Mouse (Mus musculus) CD4-positive, CD25-positive, alpha-beta regulatory T cell, adult 4 months (primary cell): ENCODE results near the gene C9. TPM values are rescaled to one million over a fixed set of nuclear protein-coding genes. Genes with fewer than 3 reads are reported as not detected.
A peak's percentile ranks its signal among the peaks of the same experiment; 100 is the strongest.

Experiments used
- ATAC-seq: one replicate; pipeline ENCODE4 v1.8.0; 2017
- polyA plus RNA-seq, 2 experiments: library from polyadenylated mRNA; unstranded; fragments of 100-300 nt; shearing (Covaris generic); gene quantifications; one replicate each; pipeline ENCODE4 v1.2.1; 2017

Gene C9
- polyA plus RNA-seq, 2 experiments from 2014 or later, result not detected

GRCm38 (mm10) chr15:6483561-6483960 is 38.4 kb downstream of the C9 start:
- no peak for ATAC-seq

GRCm38 (mm10) chr15:6492386-6492785 is 47.3 kb downstream of the C9 start:
- ATAC-seq, result no peak

DNA sequence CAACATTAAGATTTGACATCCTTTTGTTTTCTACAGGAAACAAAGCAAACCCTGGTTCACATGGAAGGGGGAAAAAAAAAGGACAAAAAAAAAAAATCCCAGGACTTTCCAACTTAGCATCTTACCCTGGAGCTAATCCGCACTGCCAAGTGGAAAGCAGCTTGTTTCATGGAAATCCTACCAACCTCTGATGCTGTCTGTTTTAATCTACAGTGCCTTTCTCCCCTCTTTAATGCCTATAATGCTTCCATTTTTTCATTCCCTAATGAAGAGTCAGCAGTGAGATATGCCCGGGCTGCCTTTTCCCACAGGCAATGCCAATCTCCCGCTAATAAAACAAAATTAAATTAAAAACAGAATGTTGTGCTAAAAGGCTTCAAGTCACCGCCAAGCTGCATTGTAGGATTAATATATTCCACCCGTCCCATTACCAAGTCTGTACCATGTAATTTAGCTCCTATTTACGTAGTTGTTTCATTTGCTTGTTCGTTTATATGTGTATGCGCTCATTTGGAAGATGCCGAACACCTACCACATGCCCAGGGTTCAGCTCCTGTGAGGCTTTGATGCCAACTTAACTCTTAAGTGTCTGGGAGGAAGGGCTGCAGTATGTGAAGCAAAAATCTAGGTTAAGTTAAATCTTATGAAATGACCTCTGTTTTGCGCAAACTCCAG is 53.4 kb downstream of the C9 start:
- no peak for ATAC-seq

DNA sequence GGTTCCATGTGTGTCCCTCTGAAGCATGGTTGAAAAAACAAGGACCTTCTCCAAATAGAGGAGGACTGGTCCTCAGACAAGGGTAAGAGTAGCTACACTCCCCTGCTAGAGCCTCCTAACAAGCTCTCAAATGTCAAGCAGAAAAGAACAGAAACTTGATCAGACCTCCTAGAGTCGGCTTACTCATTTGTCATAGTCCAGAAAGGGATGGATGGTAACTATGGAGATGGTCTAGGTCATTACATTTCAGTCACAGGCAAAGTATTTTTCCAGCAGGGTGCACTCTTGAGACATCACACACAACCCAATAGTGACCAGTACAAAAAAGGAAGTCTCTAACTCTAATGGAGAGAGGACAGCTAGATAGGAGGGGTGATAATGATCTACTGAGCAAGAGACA is 55.7 kb downstream of the C9 start:
- ATAC-seq, result peak; percentile 62

- ATAC-seq, result no peak
These were observed 72.4 kb downstream of the C9 start for GRCm38 (mm10) chr15:6517525-6517924.

DNA sequence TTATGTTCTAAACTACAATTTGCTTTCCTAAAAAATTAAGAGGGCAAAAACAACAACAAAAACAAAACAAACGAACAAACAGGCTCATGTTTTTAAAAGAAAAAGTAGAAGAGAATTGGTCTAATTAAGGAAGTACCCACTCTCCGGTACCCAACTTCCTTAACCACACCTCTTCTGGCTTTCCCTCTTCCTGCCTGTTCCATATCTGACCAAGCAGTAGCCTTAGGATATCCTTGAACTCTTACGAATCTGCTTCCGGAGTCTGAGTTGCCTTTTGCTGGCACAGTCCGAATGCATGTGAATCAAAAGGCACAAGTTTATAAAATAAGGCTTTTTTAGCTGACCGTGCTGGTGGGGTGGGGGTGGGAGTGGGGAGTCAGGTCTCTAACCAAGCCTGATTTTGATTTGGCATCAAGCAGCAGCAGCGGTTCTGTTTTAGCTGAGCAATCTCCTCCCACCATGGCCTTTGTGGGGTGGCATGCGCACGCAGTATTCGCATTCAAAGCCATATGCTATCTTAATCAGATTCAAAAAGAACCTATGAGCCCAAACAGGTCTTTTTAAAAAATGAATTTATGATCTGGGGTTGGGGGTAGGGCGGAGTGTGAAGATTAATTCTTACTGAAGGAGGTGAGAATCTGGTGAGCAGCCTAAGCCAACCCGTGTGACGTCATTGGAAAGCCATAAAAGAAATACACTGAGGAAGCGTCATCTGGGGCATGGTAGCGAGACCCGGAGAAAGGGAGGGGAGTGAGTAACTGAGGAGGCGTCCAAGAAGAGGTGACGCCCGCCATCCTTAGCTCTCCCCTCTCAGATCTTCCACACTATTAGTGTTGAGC is 74.5 kb downstream of the C9 start:
- ATAC-seq, result peak; percentile 72

DNA sequence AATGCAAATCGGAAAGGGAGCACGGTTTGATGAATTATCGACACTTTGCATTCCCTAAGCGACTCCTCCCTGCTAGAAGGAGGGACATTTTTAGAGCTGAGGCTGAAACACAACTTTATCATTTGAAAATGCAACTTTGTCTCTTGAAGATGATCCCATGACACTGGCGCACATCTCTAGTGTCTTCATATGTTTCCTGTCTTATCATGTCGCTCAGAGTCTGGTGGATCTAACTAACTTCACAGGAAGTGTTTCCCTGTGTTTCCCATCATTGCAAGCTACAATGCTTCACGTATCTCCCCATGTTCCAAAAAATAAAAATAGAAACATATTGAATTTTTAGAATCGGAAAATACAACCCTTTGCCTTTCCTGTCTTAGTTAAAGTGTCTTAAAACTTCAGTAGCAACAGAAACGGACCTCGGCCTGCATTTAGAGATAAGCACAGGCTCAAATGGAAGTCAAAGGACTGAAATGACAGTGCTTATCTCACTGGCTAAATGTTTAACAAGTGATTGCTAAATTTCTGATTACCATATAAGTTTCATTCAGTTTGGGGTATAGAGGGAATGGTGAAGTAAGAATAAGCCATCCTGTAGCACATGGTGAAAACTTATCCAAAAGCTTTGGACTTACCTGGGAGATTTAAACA is 75.5 kb downstream of the C9 start:
- no peak for ATAC-seq

DNA sequence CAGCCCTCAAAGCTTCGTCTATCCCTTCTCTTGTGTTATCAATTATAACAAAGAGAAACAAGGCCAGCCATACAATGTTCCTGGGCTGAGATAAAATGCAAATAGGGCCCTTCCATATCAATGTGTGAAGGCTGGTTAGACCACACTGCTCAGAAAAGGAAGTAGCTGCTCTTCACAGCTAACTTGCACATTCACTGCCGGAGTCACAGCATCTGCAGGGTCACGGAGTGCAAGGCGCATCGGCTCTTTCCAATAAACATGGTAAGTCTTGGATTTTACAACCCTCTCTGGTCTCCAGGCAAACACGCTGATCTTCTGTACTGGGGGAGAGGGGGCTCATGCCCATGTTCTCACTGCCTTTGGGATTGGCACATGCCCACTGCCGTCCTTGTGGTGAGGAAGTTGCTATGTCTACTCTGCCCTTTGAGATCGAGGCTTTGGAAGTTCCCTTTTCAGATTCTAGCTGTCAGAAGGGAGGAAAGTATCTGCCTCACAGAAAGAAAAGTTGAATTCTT is 77.6 kb downstream of the C9 start, which contains the start of gene Fyb:
Fyb (plus strand) TSS at position 201 of the 515 bp plus-strand sequence.
- peak; percentile 53 for ATAC-seq

GRCm38 (mm10) chr15:6524801-6525200 is 79.7 kb downstream of the C9 start:
- no peak for ATAC-seq

GRCm38 (mm10) chr15:6525386-6525785 is 80.3 kb downstream of the C9 start:
- peak; percentile 79 for ATAC-seq

- no peak for ATAC-seq
These were observed 88.8 kb downstream of the C9 start for GRCm38 (mm10) chr15:6533858-6534343.

DNA sequence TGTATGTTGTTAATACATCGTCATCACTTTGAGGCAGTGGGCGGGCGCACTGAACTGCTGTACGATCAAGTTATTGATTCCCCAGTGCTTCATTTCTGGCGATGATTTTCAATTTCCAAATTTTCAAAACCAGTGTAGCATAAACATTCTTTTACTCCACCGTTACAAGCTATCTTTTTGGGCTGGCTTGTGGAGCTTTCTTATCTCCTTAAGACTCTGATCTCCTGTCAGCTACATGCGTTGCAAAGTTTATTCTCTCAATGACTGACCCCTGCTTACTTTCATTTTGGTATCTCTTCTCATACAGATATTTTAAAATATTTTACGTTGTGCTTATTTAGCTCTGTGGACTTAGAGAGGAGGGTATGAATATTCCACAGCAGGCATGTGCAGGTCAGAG is 89.5 kb downstream of the C9 start:
- ATAC-seq, result no peak

DNA sequence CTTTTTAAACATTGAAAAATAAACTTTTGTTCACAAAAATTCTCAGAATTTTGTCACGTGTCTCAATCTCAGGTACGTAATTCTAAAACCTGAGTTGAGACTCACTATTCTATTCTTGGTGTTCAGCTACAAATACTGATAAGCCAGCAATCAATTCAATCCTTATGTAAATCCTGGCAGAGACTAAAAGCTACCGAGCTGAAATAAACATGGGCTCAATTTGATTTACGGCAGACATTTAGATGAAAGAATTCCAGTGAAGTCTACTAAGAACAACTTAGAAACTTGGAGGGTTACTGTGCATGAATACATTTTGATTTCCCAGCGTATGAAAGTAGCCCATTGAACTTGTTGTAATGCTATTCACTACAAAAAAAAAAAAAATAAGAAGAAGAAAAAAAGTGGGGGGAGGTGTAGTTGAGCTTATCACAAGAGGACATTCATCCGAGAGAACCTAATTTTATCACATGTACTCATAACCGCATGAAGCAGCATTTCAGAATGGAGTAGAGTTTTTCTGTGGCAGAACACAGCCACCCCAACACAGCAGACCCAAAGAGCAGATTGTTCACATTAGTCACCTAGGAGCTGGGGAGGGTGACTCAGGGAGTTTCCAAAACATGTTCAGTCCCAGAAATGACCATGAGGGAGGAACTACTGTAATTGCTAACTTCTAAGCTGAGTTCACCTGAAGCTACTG is 94.7 kb downstream of the C9 start:
- ATAC-seq, result peak; percentile 43

Other genes with a start within 250 kb of the C9 start
- gene Dab2, start 145.5 kb upstream of the C9 start, polyA plus RNA-seq, result not detected
- 100 to 1,000 TPM; 684 to 751 TPM for gene Fyb, start 77.5 kb downstream of the C9 start, polyA plus RNA-seq